Mouse (Mus musculus) brain, adult 2 months (tissue): ENCODE data around the gene Exoc8.

ENCODE experiments used
- DNase-seq: peaks from one replicate; pipeline ENCODE4 v3.0.0; 2011; ENCODE audit warnings: low read depth, low spot score

Gene Exoc8

DNA sequence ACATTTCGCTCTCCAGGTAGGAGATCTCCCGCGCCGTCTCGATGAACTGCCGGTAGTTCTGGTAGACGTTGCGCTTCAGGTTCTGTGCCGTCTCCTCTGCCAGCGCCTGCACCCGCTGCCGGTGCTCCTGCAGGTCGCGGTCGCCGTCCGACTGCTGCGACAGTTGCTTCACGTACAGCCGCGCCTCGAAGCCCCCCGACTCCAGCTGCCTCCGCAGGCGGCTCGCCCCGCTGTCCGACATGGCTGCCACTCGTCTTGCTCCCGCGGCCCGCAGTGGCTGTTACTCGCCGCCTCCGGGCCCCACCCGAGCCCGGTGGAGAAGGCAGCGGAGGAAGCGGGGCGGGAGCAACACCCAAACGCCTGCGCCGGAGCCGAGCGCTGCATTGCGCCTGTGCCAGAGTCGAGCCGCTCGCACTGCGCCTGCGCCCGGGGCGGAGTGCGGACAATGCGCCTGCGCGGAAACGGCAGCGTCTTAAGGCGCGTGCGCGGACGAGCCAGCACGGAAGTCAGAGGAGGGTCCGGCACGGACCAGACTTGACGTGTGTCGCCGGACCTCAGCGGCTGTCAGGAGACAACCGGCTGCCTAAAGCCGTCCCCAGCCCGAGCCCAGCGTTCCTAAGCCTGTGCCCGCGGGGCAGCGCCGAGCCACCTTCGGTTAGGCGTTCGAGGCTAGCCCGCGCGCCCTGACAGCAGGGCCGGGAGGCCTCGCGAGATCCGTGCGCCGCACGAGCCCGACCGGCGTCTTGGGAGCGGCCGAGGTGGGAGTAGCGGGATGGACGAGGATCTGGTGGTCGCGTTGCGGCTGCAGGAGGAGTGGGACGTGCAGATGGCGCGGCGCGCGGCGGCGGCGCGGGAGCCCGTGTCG lies at the start of gene Exoc8, which contains the start of gene Sprtn:
TSS of gene Exoc8 (minus strand) at position 320 of the 865 bp plus-strand sequence.
TSS of gene Sprtn (plus strand) at position 501 of the 865 bp plus-strand sequence.
- DNase-seq, result peak; percentile 98

GRCm38 (mm10) chr8:124944406-124944805 lies 46.9 kb upstream of the Exoc8 start:
- no peak for DNase-seq

GRCm38 (mm10) chr8:124943801-124944200 lies 46.3 kb upstream of the Exoc8 start:
- DNase-seq, result no peak

DNA sequence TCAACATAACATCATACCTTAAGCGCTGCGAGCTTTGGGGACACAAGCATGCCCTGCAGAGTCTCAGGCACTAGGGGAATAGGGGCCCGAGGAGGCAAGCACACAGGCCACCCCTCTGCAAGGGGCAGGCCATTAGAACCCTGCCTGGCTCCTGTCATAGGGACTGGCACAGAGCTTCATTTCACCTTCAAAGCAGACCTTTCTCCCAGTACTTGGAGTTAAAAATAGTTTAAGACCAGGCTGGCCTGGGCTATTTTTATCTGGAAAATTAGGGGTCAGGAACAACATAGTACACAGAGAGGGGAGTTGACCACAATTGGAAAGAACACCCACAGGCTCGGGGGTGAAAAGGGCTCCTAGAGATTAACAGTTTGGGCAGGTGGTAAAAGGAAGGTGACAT lies 39.8 kb upstream of the Exoc8 start:
- no peak for DNase-seq

DNA sequence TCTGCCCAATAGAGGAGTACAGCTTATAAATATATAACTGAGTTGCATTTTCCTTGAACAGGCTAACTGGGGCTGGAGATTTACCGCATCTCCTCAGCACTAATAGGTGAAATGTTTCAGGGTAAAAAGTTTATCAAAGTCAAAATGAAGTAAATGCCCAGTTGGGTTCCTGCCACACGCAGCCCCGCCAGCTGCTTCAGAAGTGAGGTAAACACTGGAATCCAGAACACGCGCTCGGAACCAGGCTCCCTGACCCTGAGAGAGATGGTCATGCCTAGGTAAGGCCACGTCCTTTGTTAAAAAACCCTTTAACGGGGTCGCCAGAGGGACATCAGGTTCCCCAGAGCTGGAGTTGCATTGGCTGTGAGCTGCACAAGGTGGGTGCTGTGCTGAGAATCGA lies 39.2 kb upstream of the Exoc8 start:
- no peak for DNase-seq

GRCm38 (mm10) chr8:124935116-124935515 lies 37.6 kb upstream of the Exoc8 start:
- DNase-seq, result no peak

- DNase-seq, result no peak
Measured at GRCm38 (mm10) chr8:124932435-124932834, 34.9 kb upstream of the Exoc8 start.

- DNase-seq, result no peak
Measured at GRCm38 (mm10) chr8:124930649-124931048, 33.1 kb upstream of the Exoc8 start.

DNA sequence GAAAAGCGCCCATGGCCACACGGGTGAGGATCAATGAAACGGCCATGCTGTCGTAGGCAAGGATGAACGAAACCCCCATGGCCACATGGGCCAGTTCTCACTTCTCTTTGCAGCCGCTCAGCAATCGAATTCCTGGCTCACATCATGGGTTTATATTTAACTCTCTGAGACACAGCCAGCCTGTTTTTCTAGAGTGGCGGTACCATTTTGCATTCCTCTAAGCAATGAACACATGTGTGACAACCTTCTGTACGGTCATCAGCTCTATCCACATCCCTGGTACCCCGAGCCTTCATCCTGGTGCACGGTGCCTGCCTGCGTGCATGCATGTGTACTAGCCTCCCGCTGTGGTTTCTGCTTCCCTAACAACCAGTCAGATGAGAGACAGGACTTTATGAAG lies 32.6 kb upstream of the Exoc8 start:
- no peak for DNase-seq

DNA sequence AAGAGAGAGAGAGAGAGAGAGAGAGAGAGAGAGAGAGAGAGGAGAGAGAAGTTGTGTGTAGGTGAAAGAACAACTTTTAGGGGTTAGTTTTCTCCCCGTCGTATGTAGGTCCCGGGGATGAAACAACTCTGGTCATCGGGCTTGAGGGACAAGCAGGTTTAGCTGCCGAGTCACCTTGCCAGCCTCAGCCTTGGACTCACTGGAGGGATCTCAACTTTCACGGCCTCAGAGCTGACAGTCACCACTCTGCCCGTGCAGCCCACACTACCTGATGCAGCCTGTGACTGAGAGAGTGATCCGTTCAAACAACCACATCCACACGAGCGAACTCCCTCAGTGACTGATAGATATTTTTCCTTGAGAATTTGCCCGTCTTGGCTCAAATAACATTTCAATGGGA lies 31.5 kb upstream of the Exoc8 start:
- DNase-seq, result no peak

DNA sequence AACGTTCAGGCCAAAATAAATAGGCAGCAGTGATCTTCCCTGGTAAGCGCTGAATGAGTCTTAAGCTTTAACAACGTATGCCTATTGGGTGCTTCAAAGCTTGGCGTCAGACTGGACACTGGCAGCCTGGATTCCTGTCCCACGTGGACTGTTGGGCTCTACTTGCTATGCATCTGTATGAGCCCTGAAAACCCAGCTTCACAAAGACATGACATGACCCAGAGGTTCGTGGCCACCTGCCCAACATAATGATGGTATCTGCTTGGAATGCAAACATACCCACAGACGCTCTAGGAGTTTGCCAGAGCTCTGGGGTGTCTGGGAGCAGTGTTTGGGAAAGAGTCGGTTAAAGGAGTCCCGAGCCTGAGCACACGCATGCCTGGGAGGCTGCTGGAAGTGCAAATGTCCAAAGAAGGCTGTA lies 28.9 kb upstream of the Exoc8 start:
- no peak for DNase-seq

- no peak for DNase-seq
Measured at GRCm38 (mm10) chr8:124925544-124926266, 28.2 kb upstream of the Exoc8 start.

- DNase-seq, result peak; percentile 58
Measured at GRCm38 (mm10) chr8:124923971-124924652, 26.6 kb upstream of the Exoc8 start.

GRCm38 (mm10) chr8:124922490-124923089 lies 25.1 kb upstream of the Exoc8 start:
- DNase-seq, result no peak

DNA sequence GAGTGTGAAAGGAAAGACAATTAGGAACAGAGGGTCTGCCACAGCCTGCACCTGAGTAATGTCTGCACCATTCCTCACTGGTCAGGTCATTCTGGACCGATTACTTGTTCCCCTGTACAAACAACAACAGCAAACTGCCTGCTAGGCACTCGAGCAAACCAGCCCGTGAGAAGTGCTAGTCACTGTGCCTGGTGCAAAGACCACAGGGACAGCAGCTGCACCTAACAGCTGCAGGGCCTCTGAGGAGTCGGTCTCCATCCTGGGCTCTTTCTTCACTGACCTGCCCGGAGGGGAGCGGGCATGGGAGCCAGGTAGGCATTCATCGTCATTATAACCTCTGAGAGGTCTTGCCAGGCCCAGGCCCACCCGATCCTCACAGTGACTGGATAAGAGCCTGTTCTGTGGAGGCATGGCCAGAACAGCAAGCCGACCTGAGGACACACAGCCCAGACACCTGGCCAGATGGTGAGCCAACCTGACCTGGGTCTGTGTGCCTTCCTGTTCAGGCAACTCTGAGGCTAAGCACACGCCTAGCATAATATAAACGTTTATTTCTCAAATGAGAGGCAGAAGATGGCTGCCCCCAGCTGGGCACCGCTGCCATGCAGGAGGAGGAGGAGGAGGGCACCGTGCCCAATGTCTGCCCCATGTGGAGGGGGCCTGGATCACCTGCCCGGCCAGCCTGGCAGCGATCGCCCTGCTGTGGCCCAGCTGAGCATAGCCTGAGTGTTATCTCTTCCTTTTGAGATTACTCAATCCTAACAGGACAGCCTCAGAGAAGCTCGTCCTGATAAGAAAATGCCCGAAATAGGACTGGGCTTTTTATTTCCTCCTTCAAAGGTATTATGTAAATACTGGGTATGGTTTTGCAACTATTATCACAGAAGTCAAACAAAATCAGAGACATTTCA lies 24.1 kb upstream of the Exoc8 start:
- DNase-seq, result no peak

DNA sequence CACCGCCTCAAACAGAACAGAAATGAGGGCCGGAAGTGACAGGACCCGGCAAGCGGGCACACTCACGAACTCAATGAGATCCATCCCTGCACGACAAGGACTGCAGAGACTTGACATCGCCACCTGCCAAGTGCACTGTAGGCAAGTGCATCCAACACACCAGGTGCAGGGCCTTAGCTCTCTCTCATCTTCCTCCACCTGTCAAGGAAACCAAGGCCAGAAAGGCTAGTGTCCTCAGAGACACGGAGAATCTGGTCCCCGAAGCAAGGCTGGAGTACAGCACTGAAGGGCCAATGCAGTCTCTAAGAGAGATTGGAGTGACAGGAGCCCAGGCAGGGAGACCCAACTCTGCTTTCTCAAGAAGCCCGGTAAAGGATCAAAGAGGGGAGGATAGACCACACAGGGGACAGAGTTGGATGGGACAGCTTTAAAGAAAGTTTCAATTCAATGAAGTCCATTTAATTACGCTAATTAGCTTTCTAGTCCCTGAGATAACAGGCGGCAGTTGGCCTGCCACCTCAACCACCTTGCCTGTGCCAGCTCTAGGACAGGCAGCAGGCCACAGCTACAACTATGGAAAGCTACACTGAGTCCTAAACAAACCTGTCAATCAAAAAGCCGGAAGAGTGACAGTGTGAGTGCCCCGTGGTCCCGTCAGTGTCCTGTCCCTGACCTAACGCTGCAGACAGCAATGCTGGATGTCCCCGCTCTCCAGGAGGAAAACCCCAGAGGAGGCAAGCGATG lies 20.4 kb upstream of the Exoc8 start:
- DNase-seq, result peak; percentile 67

- DNase-seq, result no peak
Measured at GRCm38 (mm10) chr8:124914061-124914460, 16.6 kb upstream of the Exoc8 start.

GRCm38 (mm10) chr8:124911938-124912872 lies 14.7 kb upstream of the Exoc8 start:
- peak; percentile 78 for DNase-seq

DNA sequence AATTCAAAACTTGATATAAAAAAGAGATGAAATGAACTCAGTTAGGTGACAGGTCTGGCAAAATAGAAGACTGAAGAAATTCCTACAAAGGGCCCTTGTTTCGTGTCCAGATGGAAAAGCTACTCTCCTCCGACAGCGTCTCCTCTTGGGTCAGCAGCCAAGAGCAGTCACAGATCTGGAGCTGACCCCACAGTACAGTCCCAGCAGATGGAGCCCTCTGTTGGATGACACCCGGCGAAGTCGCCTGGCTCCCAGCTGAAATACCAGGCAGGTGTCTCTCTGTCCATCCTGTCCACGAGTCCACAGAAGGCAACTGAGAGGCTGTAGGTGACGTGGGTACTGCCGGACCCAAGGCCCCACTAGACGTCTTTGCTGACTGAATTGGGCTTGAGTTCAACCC lies 12.8 kb upstream of the Exoc8 start:
- DNase-seq, result peak; percentile 94
